9 mouse cellular contexts compared by ENCODE assay signal in the genomic region with DNA sequence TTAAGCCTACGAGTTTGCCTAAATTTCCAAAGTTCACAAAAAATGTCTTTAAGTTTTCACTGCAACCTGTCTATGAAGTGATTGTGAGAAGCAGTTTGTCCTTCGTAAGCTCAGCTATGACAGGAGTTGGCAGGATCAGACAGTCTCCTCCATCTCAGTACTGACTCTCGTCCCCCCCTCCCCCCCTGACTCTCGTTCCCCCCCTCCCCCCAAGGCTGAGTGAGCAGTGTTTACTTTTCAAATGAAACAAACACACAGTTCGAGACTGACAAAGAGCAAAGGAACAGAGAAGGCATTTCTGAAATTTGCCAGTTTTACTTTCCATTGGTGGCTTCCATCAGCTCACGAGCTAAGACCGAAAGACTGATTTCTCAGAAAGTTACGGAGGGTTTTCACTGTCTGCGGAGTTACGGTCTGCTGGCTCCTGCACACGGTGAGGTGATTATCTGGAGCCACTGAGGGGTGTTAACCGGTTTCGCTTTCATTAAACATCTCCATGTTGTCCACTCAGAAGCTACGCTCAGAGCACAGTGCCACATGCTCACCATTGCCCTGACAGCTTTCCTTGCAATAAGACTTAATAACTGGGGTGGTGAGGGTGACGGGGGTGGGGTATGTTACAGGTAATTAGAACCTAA.
DNase-seq lines count a peak whose midpoint lies in the region; ATAC-seq and TF ChIP-seq lines count a peak whose summit lies in the region.
"Had no signal": no experiment of that assay in that cellular context is flagged by ENCODE, and none has a peak within 500 bp of the region (broad histone marks: within the 10 kb centered on the region; RNA-seq: fewer than 3 reads in every experiment).

No protein-coding gene starts in this region.

- ATAC-seq in forebrain, embryonic 12.5 days (ENCODE audit: low FRiP score), result no peak
- ATAC-seq in limb, embryonic 14.5 days (ENCODE audit: low FRiP score, low read depth), result no peak
- ATAC-seq in cerebellum, adult (ENCODE audit: insufficient number of reproducible peaks, low FRiP score, low TSS enrichment), result no peak

- H3K4me1 ChIP-seq in forebrain, embryonic 12.5 days, result peaks cover 41% of the 10 kb centered on the region
- H3K4me1 ChIP-seq in limb, embryonic 14.5 days (ENCODE audit: control insufficient read depth, insufficient read depth, low read length), result peaks cover 24% of the 10 kb centered on the region
- H3K4me1 ChIP-seq in small intestine, adult 2 months (ENCODE audit: control insufficient read depth, insufficient read depth, insufficient read length, low read length), result no peaks in the 10 kb centered on the region; the same call in none of the 2 replicates

- H3K27ac ChIP-seq in layer of hippocampus, adult 2 months, result no peak overlapping the region
- no peak overlapping the region for H3K27ac ChIP-seq in forebrain, embryonic 12.5 days
- H3K27ac ChIP-seq in limb, embryonic 14.5 days (replicated peaks; ENCODE audit: low read depth, low read length), result no peak overlapping the region
- H3K27ac ChIP-seq in small intestine, adult 2 months (ENCODE audit: insufficient read depth, low read depth, low read length), result peak overlapping the region; percentile 25; the same call in 1 of the 2 replicates

- H3K9ac ChIP-seq in forebrain, embryonic 12.5 days, result no peak overlapping the region
- H3K9ac ChIP-seq in limb, embryonic 14.5 days (ENCODE audit: low read depth, low read length, severe bottlenecking), result 0 out of 2 replicates have a peak overlapping the region, but pooled peaks have one; percentile 12

- WGBS in forebrain, embryonic 12.5 days, result 7% methylated on average over 15 of the region's 15 CpGs
- WGBS in limb, embryonic 14.5 days, result 34% methylated on average over 15 of the region's 15 CpGs
- 23% methylated on average over 15 of the region's 15 CpGs for WGBS in small intestine, adult 2 months

- no peak for TF ChIP-seq POLR2A in limb, embryonic 14.5 days (IDR thresholded peaks at IDR 0.05; ENCODE audit: borderline replicate concordance, extremely low read depth, insufficient read depth, insufficient read length)
- no peak for TF ChIP-seq POLR2A in small intestine, adult 2 months (IDR thresholded peaks at IDR 0.05; ENCODE audit: low read depth, low read length)

- peak overlapping the region; percentile 36 for H3K4me2 ChIP-seq in forebrain, embryonic 12.5 days
- H3K4me2 ChIP-seq in limb, embryonic 14.5 days (replicated peaks; ENCODE audit: low read depth, low read length, severe bottlenecking), result peak overlapping the region; percentile 34

- DNase-seq in layer of hippocampus, adult 2 months (ENCODE audit: low spot score in 2 of 2), result no peak
- DNase-seq in layer of hippocampus, postnatal 25 days (ENCODE audit: extremely low spot score in 1 of 2, low spot score in 1 of 2), result no peak
- no peak for DNase-seq in limb, embryonic 14.5 days (ENCODE audit: low spot score)
- no peak for DNase-seq in layer of hippocampus, postnatal 36 days
- DNase-seq in left cerebral cortex, postnatal 14 days (ENCODE audit: low spot score in 2 of 2), result no peak
- DNase-seq: gastrocnemius, postnatal 25 days had no signal

- no peaks in the 10 kb centered on the region for H3K9me3 ChIP-seq in forebrain, embryonic 12.5 days
- no peaks in the 10 kb centered on the region for H3K9me3 ChIP-seq in limb, embryonic 14.5 days (ENCODE audit: control insufficient read depth, low read length)

- peaks cover 87% of the 10 kb centered on the region for H3K27me3 ChIP-seq in forebrain, embryonic 12.5 days
- H3K27me3 ChIP-seq in limb, embryonic 14.5 days (ENCODE audit: control insufficient read depth, insufficient read depth, low read length), result no peaks in the 10 kb centered on the region
- no peaks in the 10 kb centered on the region for H3K27me3 ChIP-seq in small intestine, adult 2 months (ENCODE audit: control insufficient read depth, insufficient read depth, low read length)

- peak overlapping the region; percentile 29; the same call in 1 of the 2 replicates for H3K4me3 ChIP-seq in layer of hippocampus, adult 2 months
- peak overlapping the region; percentile 8; the same call in 1 of the 2 replicates for H3K4me3 ChIP-seq in forebrain, embryonic 12.5 days (replicated peaks)
- 0 out of 2 replicates have a peak overlapping the region, but pooled peaks have one; percentile 1 for H3K4me3 ChIP-seq in limb, embryonic 14.5 days (replicated peaks; ENCODE audit: low read length)
- peak overlapping the region; percentile 55 for H3K4me3 ChIP-seq in small intestine, adult 2 months (ENCODE audit: low read depth, low read length)

- no peaks in the 10 kb centered on the region for H3K36me3 ChIP-seq in forebrain, embryonic 12.5 days (replicated peaks)
- peaks cover 6% of the 10 kb centered on the region for H3K36me3 ChIP-seq in limb, embryonic 14.5 days (ENCODE audit: control insufficient read depth, insufficient read depth, low read length)
- no peaks in the 10 kb centered on the region; the same call in 1 of the 2 replicates for H3K36me3 ChIP-seq in small intestine, adult 2 months (ENCODE audit: control insufficient read depth, insufficient read depth, low read length)

- TF ChIP-seq CTCF in layer of hippocampus, adult 2 months (conservative IDR thresholded peaks at IDR 0.05), result no peak
- TF ChIP-seq CTCF in small intestine, adult 2 months (IDR thresholded peaks at IDR 0.05; ENCODE audit: extremely low read depth, insufficient read length, insufficient replicate concordance, low read depth, low read length), result no peak

- intact Hi-C loops in left cerebral cortex, postnatal 14 days (cut with DNase I), result no loop called here

Comparison
In these comparisons a context has a peak if more than half of its experiments do, and no peak if none do; other contexts are left out.
1. H3K4me3 ChIP-seq: peak in every context shown above with its lines; median percentile 55 in small intestine, adult 2 months; 29 in layer of hippocampus, adult 2 months; 8 in forebrain, embryonic 12.5 days; 1 in limb, embryonic 14.5 days.